Mouse (Mus musculus): Measurements from ENCODE around the gene Sertad1. TPM values are rescaled to one million over a fixed set of nuclear protein-coding genes. Genes with fewer than 3 reads are reported as not detected.
A peak's percentile ranks its signal among the peaks of the same experiment; 100 is the strongest.

Sertad1 gene
- total and polyA plus RNA-seq, 3 experiments = 18.5 to 62.3 (median 56.9) TPM

GRCm38 (mm10) chr7:27471390-27472120, 15.2 kb upstream of the Sertad1 start:
- DNase-seq (ENCODE audit: low spot score) = no peak
- Histone ChIP-seq H3K36me3 (replicated peaks) (peaks cover 31% of the 10 kb centered on the region), H3K9me3 (replicated peaks) (no peaks in the 10 kb centered on the region), H3K4me3 (ENCODE audit: low read depth, low read length) (no peak overlapping the region; the same call in 1 of the 2 replicates), H3K4me1 (ENCODE audit: insufficient read depth, low read depth, low read length) (peaks cover 41% of the 10 kb centered on the region), H3K27me3 (ENCODE audit: insufficient read depth, low read length) (no peaks in the 10 kb centered on the region)
- no peak for ATAC-seq (ENCODE audit: extremely low read depth, insufficient number of reproducible peaks, low FRiP score, poor library complexity, severe bottlenecking)
- TF ChIP-seq POLR2AphosphoS5 (IDR thresholded peaks at IDR 0.05; ENCODE audit: insufficient replicate concordance, low read depth, low read length) (no peak), GATA1 (IDR thresholded peaks at IDR 0.05; ENCODE audit: borderline replicate concordance, low read length) (no peak), CTCF (IDR thresholded peaks at IDR 0.05; ENCODE audit: low read depth, low read length) (no peak), GATA2 (IDR thresholded peaks at IDR 0.05; ENCODE audit: borderline replicate concordance, low read depth, low read length) (no peak), TAL1 (conservative IDR thresholded peaks at IDR 0.05; ENCODE audit: low read depth, low read length) (no peak)

- Histone ChIP-seq H3K27me3 (ENCODE audit: insufficient read depth, low read length) (no peaks in the 10 kb centered on the region), H3K4me1 (ENCODE audit: insufficient read depth, low read depth, low read length) (peaks cover 44% of the 10 kb centered on the region), H3K9me3 (replicated peaks) (no peaks in the 10 kb centered on the region), H3K36me3 (replicated peaks) (peaks cover 33% of the 10 kb centered on the region), H3K4me3 (ENCODE audit: low read depth, low read length) (peak overlapping the region; percentile 91)
- DNase-seq (ENCODE audit: low spot score) (no peak), ATAC-seq (ENCODE audit: extremely low read depth, insufficient number of reproducible peaks, low FRiP score, poor library complexity, severe bottlenecking) (no peak)
- TF ChIP-seq GATA2 (IDR thresholded peaks at IDR 0.05; ENCODE audit: borderline replicate concordance, low read depth, low read length) (no peak), TAL1 (conservative IDR thresholded peaks at IDR 0.05; ENCODE audit: low read depth, low read length) (no peak), GATA1 (IDR thresholded peaks at IDR 0.05; ENCODE audit: borderline replicate concordance, low read length) (no peak), POLR2AphosphoS5 (IDR thresholded peaks at IDR 0.05; ENCODE audit: insufficient replicate concordance, low read depth, low read length) (no peak), CTCF (IDR thresholded peaks at IDR 0.05; ENCODE audit: low read depth, low read length) (no peak)
Measured at GRCm38 (mm10) chr7:27472596-27472995, 14.1 kb upstream of the Sertad1 start.

GRCm38 (mm10) chr7:27473156-27473834, 13.4 kb upstream of the Sertad1 start, which contains the start of gene Sertad3:
Gene Sertad3 (plus strand): TSS chr7:27473768.
- no peaks in the 10 kb centered on the region for H3K9me3 ChIP-seq (replicated peaks)
- no peak for TF ChIP-seq GATA1 (IDR thresholded peaks at IDR 0.05; ENCODE audit: borderline replicate concordance, low read length)
- no peak for TF ChIP-seq POLR2AphosphoS5 (IDR thresholded peaks at IDR 0.05; ENCODE audit: insufficient replicate concordance, low read depth, low read length)
- TF ChIP-seq GATA2 (IDR thresholded peaks at IDR 0.05; ENCODE audit: borderline replicate concordance, low read depth, low read length) = no peak
- TF ChIP-seq CTCF (IDR thresholded peaks at IDR 0.05; ENCODE audit: low read depth, low read length) = no peak
- TF ChIP-seq TAL1 (conservative IDR thresholded peaks at IDR 0.05; ENCODE audit: low read depth, low read length) = no peak
- H3K4me3 ChIP-seq (ENCODE audit: low read depth, low read length) = peak within 1 kb of the TSS; percentile 91
- H3K27me3 ChIP-seq (ENCODE audit: insufficient read depth, low read length) = no peaks in the 10 kb centered on the region
- ATAC-seq (ENCODE audit: extremely low read depth, insufficient number of reproducible peaks, low FRiP score, poor library complexity, severe bottlenecking) (peak; percentile 74), DNase-seq (ENCODE audit: low spot score) (peak; percentile 98)
- H3K36me3 ChIP-seq (replicated peaks) = peaks cover 33% of the 10 kb centered on the region
- H3K4me1 ChIP-seq (ENCODE audit: insufficient read depth, low read depth, low read length) = peaks cover 49% of the 10 kb centered on the region

GRCm38 (mm10) chr7:27473835-27474489, 12.7 kb upstream of the Sertad1 start:
- no peaks in the 10 kb centered on the region for H3K27me3 ChIP-seq (ENCODE audit: insufficient read depth, low read length)
- H3K9me3 ChIP-seq (replicated peaks) = no peaks in the 10 kb centered on the region
- H3K4me3 ChIP-seq (ENCODE audit: low read depth, low read length) = peak overlapping the region; percentile 91
- peaks cover 53% of the 10 kb centered on the region for H3K4me1 ChIP-seq (ENCODE audit: insufficient read depth, low read depth, low read length)
- TF ChIP-seq GATA1 (IDR thresholded peaks at IDR 0.05; ENCODE audit: borderline replicate concordance, low read length) = no peak
- no peak for TF ChIP-seq CTCF (IDR thresholded peaks at IDR 0.05; ENCODE audit: low read depth, low read length)
- TF ChIP-seq POLR2AphosphoS5 (IDR thresholded peaks at IDR 0.05; ENCODE audit: insufficient replicate concordance, low read depth, low read length) = no peak
- no peak for TF ChIP-seq GATA2 (IDR thresholded peaks at IDR 0.05; ENCODE audit: borderline replicate concordance, low read depth, low read length)
- DNase-seq (ENCODE audit: low spot score) (no peak), ATAC-seq (ENCODE audit: extremely low read depth, insufficient number of reproducible peaks, low FRiP score, poor library complexity, severe bottlenecking) (no peak)
- H3K36me3 ChIP-seq (replicated peaks) = peaks cover 33% of the 10 kb centered on the region

GRCm38 (mm10) chr7:27474490-27474954, 12.2 kb upstream of the Sertad1 start:
- Histone ChIP-seq H3K9me3 (replicated peaks) (no peaks in the 10 kb centered on the region), H3K36me3 (replicated peaks) (peaks cover 35% of the 10 kb centered on the region), H3K4me3 (ENCODE audit: low read depth, low read length) (peak overlapping the region; percentile 91), H3K27me3 (ENCODE audit: insufficient read depth, low read length) (no peaks in the 10 kb centered on the region), H3K4me1 (ENCODE audit: insufficient read depth, low read depth, low read length) (peaks cover 59% of the 10 kb centered on the region)
- ATAC-seq (ENCODE audit: extremely low read depth, insufficient number of reproducible peaks, low FRiP score, poor library complexity, severe bottlenecking) = peak; percentile 82
- DNase-seq (ENCODE audit: low spot score) = peak; percentile 85
- 0 out of 2 replicates have a peak, but pooled peaks have one; percentile 6 for TF ChIP-seq CTCF (IDR thresholded peaks at IDR 0.05; ENCODE audit: low read depth, low read length)
- TF ChIP-seq POLR2AphosphoS5 (IDR thresholded peaks at IDR 0.05; ENCODE audit: insufficient replicate concordance, low read depth, low read length) = no peak
- no peak for TF ChIP-seq TAL1 (conservative IDR thresholded peaks at IDR 0.05; ENCODE audit: low read depth, low read length)
- TF ChIP-seq GATA2 (IDR thresholded peaks at IDR 0.05; ENCODE audit: borderline replicate concordance, low read depth, low read length) = no peak
- TF ChIP-seq GATA1 (IDR thresholded peaks at IDR 0.05; ENCODE audit: borderline replicate concordance, low read length) = no peak

All from G1E (cell line).